Mouse (Mus musculus): ENCODE data around the gene Gm49378. TPM values are rescaled to one million over a fixed set of nuclear protein-coding genes. Genes with fewer than 3 reads are reported as not detected.

Gene Gm49378
- total and polyA plus RNA-seq, 3 experiments, result 0.17 to 11.7 (median 8.7) TPM

DNA sequence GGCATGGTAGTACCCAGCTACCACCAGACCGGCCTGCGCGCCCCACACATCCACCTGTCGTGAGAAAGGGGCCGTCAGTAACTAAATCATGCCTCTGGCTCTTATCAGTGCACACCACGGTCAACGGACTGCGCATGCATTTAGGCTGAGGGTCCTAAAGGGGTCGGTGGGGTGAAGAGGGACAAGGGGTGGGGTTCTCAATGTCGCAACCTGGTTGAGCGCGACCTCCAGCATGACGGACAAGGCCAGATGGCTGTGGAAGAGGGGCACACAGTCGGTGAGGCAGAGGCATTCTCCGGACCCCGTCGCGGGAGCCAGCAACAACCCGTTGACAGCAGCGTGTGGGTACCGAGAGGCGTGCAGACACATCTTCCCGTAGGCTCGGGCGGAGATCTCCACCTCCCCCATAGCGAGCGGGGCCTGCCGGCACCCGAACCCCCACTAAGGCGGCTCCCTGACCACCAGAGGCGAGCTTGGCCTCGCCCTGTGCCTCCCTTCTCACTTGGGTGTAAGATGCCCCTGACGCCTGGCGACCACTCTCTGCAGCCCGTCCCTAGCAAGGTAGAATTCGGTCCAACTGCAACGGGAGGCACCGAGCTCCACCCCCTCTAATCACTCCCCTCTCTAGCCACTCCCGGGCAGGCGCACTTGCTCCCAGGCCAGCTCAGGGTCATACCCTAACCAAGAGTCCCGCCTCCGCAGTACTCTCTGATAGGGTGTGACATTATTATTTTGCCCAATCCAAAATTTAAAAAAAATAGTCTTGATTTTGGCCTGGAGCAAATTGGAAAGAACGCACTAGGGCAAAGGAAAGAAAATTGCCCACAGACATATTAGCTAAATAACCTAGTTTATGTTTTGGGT is 52.8 kb downstream of the Gm49378 start, which contains the start of gene Emc9 (continued):
- TF ChIP-seq CTCF (conservative IDR thresholded peaks at IDR 0.05 in 1 of 2, IDR thresholded peaks at IDR 0.05 in 1 of 2; ENCODE audit: low read depth in 2 of 2, low read length in 2 of 2) (no peak), TBP (conservative IDR thresholded peaks at IDR 0.05; ENCODE audit: low read depth, low read length) (no peak), CHD2 (IDR thresholded peaks at IDR 0.05; ENCODE audit: low read length) (peak; percentile 39), RCOR1 (conservative IDR thresholded peaks at IDR 0.05; ENCODE audit: low read depth, low read length) (no peak), MYC (IDR thresholded peaks at IDR 0.05; ENCODE audit: low read depth, low read length) (no peak), BHLHE40 (IDR thresholded peaks at IDR 0.05; ENCODE audit: low read depth, low read length) (0 out of 2 replicates have a peak, but pooled peaks have one; percentile 7), ZC3H11A (IDR thresholded peaks at IDR 0.05; ENCODE audit: low read depth, low read length) (no peak), POLR2A (IDR thresholded peaks at IDR 0.05; ENCODE audit: low read depth, low read length) (peak; percentile 50)

DNA sequence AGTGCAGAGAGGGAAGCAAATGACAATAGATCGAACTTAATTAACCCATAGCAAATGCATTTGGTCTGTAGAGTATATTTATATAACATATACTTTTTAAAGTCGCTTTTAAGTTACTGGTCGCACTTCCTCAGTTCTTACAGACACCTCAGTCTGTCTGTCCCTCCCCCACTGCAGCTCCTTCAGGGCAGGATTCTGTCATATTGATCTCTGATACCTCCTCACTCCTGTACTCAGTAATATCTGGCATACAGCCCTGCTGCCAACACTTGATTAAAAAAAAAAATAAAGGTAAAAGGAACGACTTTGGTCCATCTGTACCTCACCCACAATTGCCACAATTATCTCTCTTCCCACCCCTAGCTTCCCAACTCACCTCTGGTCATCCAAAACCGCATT is 53.4 kb downstream of the Gm49378 start:
- no peak overlapping the region for H3K27ac ChIP-seq (ENCODE audit: insufficient read depth, low read depth)

DNA sequence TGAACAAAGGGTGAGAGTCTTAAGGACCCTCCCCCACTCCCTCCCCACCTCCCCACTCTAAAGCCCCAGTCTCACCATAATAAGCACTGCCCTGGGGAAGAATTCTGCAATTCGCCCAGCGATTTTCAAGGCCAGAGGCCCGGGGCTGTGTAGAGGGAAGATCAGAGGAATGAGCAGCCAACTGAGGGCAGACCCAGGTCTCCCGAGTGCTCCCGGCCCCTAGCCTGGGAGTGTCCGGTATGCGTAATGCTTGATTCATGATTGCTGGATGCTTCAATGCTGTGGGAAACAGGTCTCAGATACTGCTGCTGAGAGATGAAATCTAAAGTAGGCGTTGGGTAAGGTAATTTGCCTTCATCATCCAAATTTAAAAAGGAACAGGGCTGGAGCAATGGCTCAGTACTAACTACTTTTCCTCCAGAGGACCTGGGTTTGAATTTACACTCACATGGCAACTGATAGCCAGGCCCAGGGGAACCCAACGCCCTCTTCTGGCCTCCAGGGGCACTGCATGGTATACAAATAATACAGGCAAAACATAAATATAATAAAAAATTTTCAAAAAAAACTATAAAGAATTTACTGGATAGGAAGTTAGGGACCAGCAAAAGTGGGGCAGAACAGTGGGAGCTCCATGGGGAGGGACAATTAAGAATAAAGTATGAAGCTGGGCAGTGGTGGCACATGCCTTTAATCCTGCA is 55.6 kb downstream of the Gm49378 start:
- Histone ChIP-seq H3K36me3 (replicated peaks in 1 of 2; ENCODE audit: control insufficient read depth in 1 of 2, insufficient read depth in 1 of 2, low read length in 1 of 2) (peaks cover 21 to 47% of the 10 kb centered on the region in 2 experiments), H3K4me1 (ENCODE audit: control insufficient read depth in 1 of 2, insufficient read depth in 2 of 2) (peaks cover 21 to 61% of the 10 kb centered on the region in 2 experiments), H3K27me3 (replicated peaks) (no peaks in the 10 kb centered on the region), H3K27ac (ENCODE audit: insufficient read depth, low read depth) (no peak overlapping the region), H3K79me2 (replicated peaks; ENCODE audit: control insufficient read depth, extremely low read depth, insufficient read depth, poor library complexity, severe bottlenecking) (peaks cover 12% of the 10 kb centered on the region), H3K4me2 (ENCODE audit: insufficient read depth, low read depth, poor library complexity, severe bottlenecking) (no peak overlapping the region), H3K4me3 (replicated peaks in 1 of 3; ENCODE audit: low read depth in 2 of 3, low read length in 2 of 3, poor library complexity in 1 of 3) (no peak overlapping the region), H3K9me3 (replicated peaks; ENCODE audit: low read length) (no peaks in the 10 kb centered on the region), H3K9ac (ENCODE audit: insufficient read depth, low read depth) (no peak overlapping the region)
- in situ Hi-C loops (cut with MboI; ENCODE audit: low pct_ligation_motif_present, low pct_unique_long_range_greater_than_20kb, low sequenced_read_pairs) (no loop called here), dilution Hi-C loops (cut with MboI; ENCODE audit: extremely low pct_ligation_motif_present, extremely low pct_unique_long_range_greater_than_20kb, low sequenced_read_pairs) (no loop called here)
- TF ChIP-seq TCF12 (IDR thresholded peaks at IDR 0.05; ENCODE audit: low read depth, low read length), result no peak
- TF ChIP-seq UBTF (IDR thresholded peaks at IDR 0.05; ENCODE audit: low read depth, low read length), result no peak
- no peak for TF ChIP-seq ZMIZ1 (IDR thresholded peaks at IDR 0.05; ENCODE audit: low read depth, low read length)
- no peak for TF ChIP-seq NRF1 (IDR thresholded peaks at IDR 0.05; ENCODE audit: low read depth, low read length)
- TF ChIP-seq POLR2A (IDR thresholded peaks at IDR 0.05; ENCODE audit: low read depth, low read length), result peak; percentile 10
- TF ChIP-seq EP300 (IDR thresholded peaks at IDR 0.05; ENCODE audit: low read length), result no peak
- peak; percentile 60 to 70 for TF ChIP-seq CTCF (conservative IDR thresholded peaks at IDR 0.05 in 1 of 2, IDR thresholded peaks at IDR 0.05 in 1 of 2; ENCODE audit: low read depth in 2 of 2, low read length in 2 of 2)
- no peak for TF ChIP-seq ZC3H11A (IDR thresholded peaks at IDR 0.05; ENCODE audit: low read depth, low read length)
- TF ChIP-seq USF2 (conservative IDR thresholded peaks at IDR 0.05; ENCODE audit: low read depth, low read length), result no peak
- TF ChIP-seq ELF1 (IDR thresholded peaks at IDR 0.05; ENCODE audit: low read depth, low read length), result no peak
- TF ChIP-seq MXI1 (IDR thresholded peaks at IDR 0.05; ENCODE audit: low read depth, low read length), result no peak
- peak; percentile 3 for TF ChIP-seq RAD21 (IDR thresholded peaks at IDR 0.05; ENCODE audit: low read depth, low read length)
- DNase-seq (ENCODE audit: extremely low read depth), result no peak

More for the DNA sequence above, 53.4 kb downstream of the Gm49378 start:
- Histone ChIP-seq H3K79me2 (replicated peaks; ENCODE audit: control insufficient read depth, extremely low read depth, insufficient read depth, poor library complexity, severe bottlenecking) (peaks cover 20% of the 10 kb centered on the region), H3K27me3 (replicated peaks) (no peaks in the 10 kb centered on the region), H3K36me3 (replicated peaks in 1 of 2; ENCODE audit: control insufficient read depth in 1 of 2, insufficient read depth in 1 of 2, low read length in 1 of 2) (peaks cover 36 to 67% of the 10 kb centered on the region in 2 experiments), H3K9ac (ENCODE audit: insufficient read depth, low read depth) (peak overlapping the region; percentile 10; the same call in 1 of the 2 replicates), H3K4me3 (replicated peaks in 1 of 3; ENCODE audit: low read depth in 2 of 3, low read length in 2 of 3, poor library complexity in 1 of 3) (peak overlapping the region; percentile 57 to 76 (median 74)), H3K4me2 (ENCODE audit: insufficient read depth, low read depth, poor library complexity, severe bottlenecking) (peak overlapping the region; percentile 55), H3K9me3 (replicated peaks; ENCODE audit: low read length) (no peaks in the 10 kb centered on the region), H3K4me1 (ENCODE audit: control insufficient read depth in 1 of 2, insufficient read depth in 2 of 2) (peaks cover 21 to 74% of the 10 kb centered on the region in 2 experiments)
- dilution Hi-C loops (cut with MboI; ENCODE audit: extremely low pct_ligation_motif_present, extremely low pct_unique_long_range_greater_than_20kb, low sequenced_read_pairs), result no loop called here
- TF ChIP-seq RAD21 (IDR thresholded peaks at IDR 0.05; ENCODE audit: low read depth, low read length), result no peak
- no peak for TF ChIP-seq MYC (IDR thresholded peaks at IDR 0.05; ENCODE audit: low read depth, low read length)
- no peak for TF ChIP-seq POLR2AphosphoS2 (IDR thresholded peaks at IDR 0.05; ENCODE audit: low read depth, low read length)
- no peak for TF ChIP-seq MAFK (IDR thresholded peaks at IDR 0.05; ENCODE audit: insufficient replicate concordance, low read length)
- no peak for TF ChIP-seq CTCF (conservative IDR thresholded peaks at IDR 0.05 in 1 of 2, IDR thresholded peaks at IDR 0.05 in 1 of 2; ENCODE audit: low read depth in 2 of 2, low read length in 2 of 2)
- no peak for TF ChIP-seq TCF12 (IDR thresholded peaks at IDR 0.05; ENCODE audit: low read depth, low read length)
- no peak for TF ChIP-seq ZKSCAN1 (IDR thresholded peaks at IDR 0.05; ENCODE audit: borderline replicate concordance, low read depth, low read length)
- TF ChIP-seq SMC3 (IDR thresholded peaks at IDR 0.05; ENCODE audit: low read depth, low read length), result no peak
- no peak for DNase-seq (ENCODE audit: extremely low read depth)
- in situ Hi-C loops (cut with MboI; ENCODE audit: low pct_ligation_motif_present, low pct_unique_long_range_greater_than_20kb, low sequenced_read_pairs), result no loop called here

All from CH12.LX (cell line).